Mouse (Mus musculus) ES-Bruce4 (cell line): Measurements from ENCODE around the gene Lonp2. TPM values are rescaled to one million over a fixed set of nuclear protein-coding genes. Genes with fewer than 3 reads are reported as not detected.

ENCODE experiments used
- H3K27ac ChIP-seq: 2 replicates; pipeline ENCODE4 v1.5.1; 2012; ENCODE audit warnings: low read length, inconsistent platforms; ENCODE audit not compliant: insufficient read depth
- H3K27me3 ChIP-seq: 2 replicates; pipeline ENCODE4 v1.6.1; 2012; ENCODE audit warnings: mild to moderate bottlenecking, low read length, inconsistent platforms; ENCODE audit not compliant: control insufficient read depth, poor library complexity, insufficient read depth, severe bottlenecking
- H3K36me3 ChIP-seq: 2 replicates; pipeline ENCODE4 v1.6.1; 2012; ENCODE audit warnings: inconsistent platforms, mild to moderate bottlenecking, low read length, moderate library complexity; ENCODE audit not compliant: control insufficient read depth, poor library complexity, insufficient read depth, severe bottlenecking
- H3K4me1 ChIP-seq: one replicate; pipeline ENCODE4 v1.8.1; 2011; ENCODE audit warnings: low read length; ENCODE audit not compliant: control insufficient read depth, insufficient read depth
- H3K4me3 ChIP-seq: 2 replicates; pipeline ENCODE4 v1.5.1; 2011; ENCODE audit warnings: low read depth, mild to moderate bottlenecking, low read length
- H3K9ac ChIP-seq: 2 replicates; pipeline ENCODE4 v1.6.1; 2012; ENCODE audit warnings: low read depth, mild to moderate bottlenecking, inconsistent platforms; ENCODE audit not compliant: poor library complexity, severe bottlenecking
- H3K9me3 ChIP-seq: replicated peaks from 2 replicates; pipeline ENCODE4 v1.6.1; 2012; ENCODE audit warnings: mild to moderate bottlenecking, low read length, inconsistent platforms; ENCODE audit not compliant: control insufficient read depth, poor library complexity, insufficient read depth, severe bottlenecking
- CTCF ChIP-seq: IDR thresholded peaks from one replicate; pipeline ENCODE4 v1.8.1; 2011; ENCODE audit warnings: low read depth, low read length
- EP300 ChIP-seq: IDR thresholded peaks from 2 replicates; pipeline ENCODE4 v1.6.1; 2011; ENCODE audit warnings: low read depth, low read length; ENCODE audit not compliant: insufficient read depth
- POLR2A ChIP-seq: IDR thresholded peaks from one replicate; pipeline ENCODE4 v1.8.1; 2011; ENCODE audit warnings: low read length; ENCODE audit not compliant: insufficient read depth
- polyA plus RNA-seq: library from polyadenylated mRNA; stranded (reverse); fragments of >200 nt; gene quantifications from 2 replicates; pipeline ENCODE4 v1.2.4, GENCODE M21; 2011; ENCODE audit warnings: low read depth; ENCODE audit not compliant: missing spikeins, insufficient read depth, insufficient read length

Lonp2 gene
- polyA plus RNA-seq, 1 experiment, result 28.5 TPM

DNA sequence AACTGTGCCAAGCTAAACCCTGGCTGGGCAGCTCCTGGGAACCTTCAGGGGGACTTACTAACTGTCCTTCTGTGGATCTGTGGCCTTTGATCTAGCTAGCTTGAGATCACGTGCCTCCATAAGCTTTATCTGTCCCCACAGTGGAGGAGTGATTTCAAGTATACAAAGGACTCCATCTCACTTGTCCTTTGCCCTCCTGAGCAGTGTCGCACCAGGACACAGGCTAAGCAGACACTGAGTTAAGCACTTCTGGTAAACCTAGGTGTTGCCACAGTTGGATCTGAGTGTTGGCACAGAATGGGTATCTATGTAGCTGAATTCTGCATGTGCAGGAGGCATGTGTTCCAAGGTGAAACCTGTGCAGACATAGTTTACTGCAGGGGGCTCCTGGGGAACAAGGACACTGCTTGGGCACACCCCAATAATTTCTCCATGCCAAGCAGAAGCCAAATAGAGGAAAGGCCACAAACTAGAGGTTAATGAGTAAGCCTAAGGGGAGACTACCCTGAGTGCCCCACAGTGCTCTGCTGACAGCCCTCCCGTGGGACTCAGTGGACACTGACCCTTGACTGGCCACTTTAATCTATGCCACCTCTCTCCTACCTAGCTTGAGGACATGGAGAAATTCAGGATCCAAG lies 29.6 kb upstream of the Lonp2 start:
- H3K9me3 ChIP-seq, result no peaks in the 10 kb centered on the region
- no peaks in the 10 kb centered on the region for H3K36me3 ChIP-seq
- H3K9ac ChIP-seq, result no peak overlapping the region
- H3K27me3 ChIP-seq, result no peaks in the 10 kb centered on the region
- no peak overlapping the region for H3K27ac ChIP-seq
- H3K4me3 ChIP-seq, result no peak overlapping the region
- no peak for TF ChIP-seq POLR2A
- no peaks in the 10 kb centered on the region for H3K4me1 ChIP-seq

DNA sequence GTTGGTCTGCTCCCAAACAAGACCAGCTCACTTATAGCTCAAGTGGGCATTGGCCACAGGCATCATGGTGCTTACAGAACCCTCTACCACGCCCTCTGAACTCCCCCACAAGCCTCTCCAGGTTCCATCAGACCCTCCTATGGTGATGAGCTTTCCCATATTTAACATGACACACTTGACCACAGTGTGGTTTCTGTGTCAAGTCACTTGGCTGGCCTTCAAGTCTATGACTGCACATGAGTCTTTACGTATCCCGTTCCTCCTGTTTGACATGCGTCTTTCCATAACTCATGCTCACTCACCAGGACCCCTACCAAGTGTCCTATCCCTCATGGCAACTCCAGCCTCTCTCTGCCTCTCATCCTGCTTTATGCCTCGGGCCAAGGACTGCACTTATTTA lies 28.2 kb upstream of the Lonp2 start:
- Histone ChIP-seq H3K27ac (no peak overlapping the region), H3K4me1 (no peaks in the 10 kb centered on the region), H3K4me3 (no peak overlapping the region)

DNA sequence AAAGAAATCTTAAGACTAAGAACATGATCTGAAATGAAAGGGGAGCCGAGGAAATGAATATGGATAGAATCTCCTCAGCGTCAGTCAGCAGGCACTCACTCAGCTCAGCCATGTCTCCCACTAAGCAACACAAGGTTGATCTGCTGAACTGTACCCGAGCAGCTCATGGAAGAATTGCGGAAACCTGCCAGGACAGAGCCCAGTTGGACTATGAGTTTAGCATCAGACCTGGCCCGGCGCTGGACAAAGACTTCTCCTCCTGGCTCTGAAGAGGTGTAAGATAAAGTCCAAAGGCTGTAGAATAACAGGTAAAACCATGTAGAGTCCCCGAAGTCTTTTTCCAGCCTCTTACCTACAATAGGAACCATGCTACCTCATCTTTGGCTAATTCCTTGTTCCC lies 26.2 kb upstream of the Lonp2 start:
- no peak overlapping the region for H3K27ac ChIP-seq
- H3K4me3 ChIP-seq, result no peak overlapping the region
- TF ChIP-seq EP300 (no peak), POLR2A (no peak), CTCF (no peak)
- no peaks in the 10 kb centered on the region for H3K9me3 ChIP-seq
- H3K36me3 ChIP-seq, result no peaks in the 10 kb centered on the region
- no peak overlapping the region for H3K9ac ChIP-seq
- H3K27me3 ChIP-seq, result no peaks in the 10 kb centered on the region
- no peaks in the 10 kb centered on the region for H3K4me1 ChIP-seq

More for the DNA sequence above, 28.2 kb upstream of the Lonp2 start:
- H3K9me3 ChIP-seq, result no peaks in the 10 kb centered on the region
- TF ChIP-seq POLR2A, result no peak
- no peak for TF ChIP-seq EP300
- no peak for TF ChIP-seq CTCF
- no peaks in the 10 kb centered on the region for H3K27me3 ChIP-seq
- H3K36me3 ChIP-seq, result no peaks in the 10 kb centered on the region
- H3K9ac ChIP-seq, result no peak overlapping the region

DNA sequence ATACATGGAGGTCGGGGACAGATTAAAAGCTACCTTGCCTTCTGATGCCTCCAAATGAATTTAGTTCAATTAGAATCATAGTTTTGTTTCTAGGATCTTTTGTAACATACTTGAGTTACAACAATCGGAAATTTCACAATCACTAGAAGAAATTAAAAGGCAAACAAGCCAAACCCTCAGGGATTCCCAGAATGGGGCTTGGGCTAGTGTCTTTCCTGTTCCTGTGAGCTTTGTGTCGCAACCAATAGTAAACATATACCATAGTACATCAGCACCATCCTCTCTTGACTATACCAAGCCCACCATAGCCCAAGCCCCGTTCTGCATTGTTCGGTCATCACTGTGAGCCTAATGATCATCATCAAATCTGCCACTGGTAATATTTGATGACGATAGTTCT lies 24.5 kb upstream of the Lonp2 start:
- no peak overlapping the region for H3K4me3 ChIP-seq
- H3K27ac ChIP-seq, result no peak overlapping the region
- H3K4me1 ChIP-seq, result no peaks in the 10 kb centered on the region
- H3K27me3 ChIP-seq, result no peaks in the 10 kb centered on the region
- TF ChIP-seq CTCF (no peak), EP300 (no peak)
- no peaks in the 10 kb centered on the region for H3K36me3 ChIP-seq
- H3K9ac ChIP-seq, result no peak overlapping the region
- no peaks in the 10 kb centered on the region for H3K9me3 ChIP-seq

DNA sequence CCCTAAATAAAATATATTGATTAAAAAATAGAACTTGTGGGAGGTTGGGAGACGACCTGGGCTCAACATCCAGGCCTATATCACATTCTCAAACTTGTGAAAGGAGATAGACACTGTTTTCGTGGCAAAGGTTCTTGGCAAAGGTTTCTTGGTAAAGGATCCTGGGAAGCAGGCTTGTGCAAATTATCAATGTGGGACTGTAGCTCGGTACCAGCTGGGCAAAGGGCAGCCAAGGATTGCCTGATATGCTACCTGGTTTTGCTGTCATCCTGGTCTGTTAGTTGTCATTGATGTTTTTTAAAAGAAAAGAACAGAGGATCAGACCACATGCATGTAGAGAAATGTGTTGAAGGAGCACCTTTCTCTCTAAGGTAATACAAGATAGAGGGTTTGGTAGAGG lies 23.5 kb upstream of the Lonp2 start:
- Histone ChIP-seq H3K36me3 (no peaks in the 10 kb centered on the region), H3K4me1 (no peaks in the 10 kb centered on the region), H3K9ac (no peak overlapping the region), H3K27ac (no peak overlapping the region), H3K4me3 (no peak overlapping the region), H3K9me3 (no peaks in the 10 kb centered on the region), H3K27me3 (no peaks in the 10 kb centered on the region)
- TF ChIP-seq CTCF (no peak), POLR2A (no peak), EP300 (no peak)

DNA sequence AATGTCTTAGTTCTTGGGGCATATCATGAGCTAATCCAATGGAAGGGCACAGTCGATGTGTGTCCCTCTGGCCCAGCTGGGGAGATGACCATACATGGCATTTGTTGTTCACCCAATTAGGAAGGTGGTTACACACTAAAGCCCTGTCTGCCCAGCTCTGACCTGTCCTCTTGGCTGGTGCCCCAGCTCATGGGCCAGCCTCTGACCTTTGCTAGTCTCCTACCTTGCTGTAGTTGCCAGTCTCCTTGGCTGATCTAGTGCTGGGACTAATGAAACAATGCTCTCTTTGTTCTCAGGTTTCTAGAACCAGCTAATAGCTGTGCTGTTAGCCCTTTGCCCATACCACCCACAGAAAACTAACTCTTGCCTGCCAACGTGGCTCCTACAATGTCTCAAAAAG lies 20.7 kb upstream of the Lonp2 start:
- Histone ChIP-seq H3K36me3 (no peaks in the 10 kb centered on the region), H3K27me3 (no peaks in the 10 kb centered on the region), H3K4me1 (no peaks in the 10 kb centered on the region), H3K9me3 (no peaks in the 10 kb centered on the region), H3K9ac (no peak overlapping the region), H3K4me3 (no peak overlapping the region), H3K27ac (no peak overlapping the region)
- TF ChIP-seq EP300 (no peak), CTCF (no peak), POLR2A (no peak)
